Mouse (Mus musculus): ENCODE data around the gene Crlf2. TPM values are rescaled to one million over a fixed set of nuclear protein-coding genes. Genes with fewer than 3 reads are reported as not detected.

Gene Crlf2
- total and polyA plus RNA-seq, 3 experiments = 4.7 to 8.4 (median 7.3) TPM

DNA sequence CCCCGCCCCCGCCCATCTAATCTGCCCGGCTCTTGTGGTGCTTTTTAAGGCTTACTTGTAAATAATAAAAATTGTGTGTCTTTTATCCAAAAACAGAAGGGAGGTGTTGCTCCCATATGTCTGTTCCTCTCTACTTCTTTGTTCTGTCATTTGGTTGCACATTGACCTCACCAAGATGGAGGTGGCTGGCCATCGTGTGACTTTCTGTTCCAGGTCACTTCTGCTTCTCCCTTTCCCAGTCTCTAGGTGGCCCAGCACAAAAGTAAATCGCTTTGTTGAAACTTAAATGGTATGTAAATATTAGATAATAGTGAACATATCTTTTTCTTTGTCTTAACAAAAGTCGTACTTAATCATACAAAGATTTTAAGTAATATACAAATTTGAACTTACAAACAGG lies 398 bp upstream of the Crlf2 start:
- intact Hi-C loops (cut with DNase I) = loop anchor here (5.0 to 10.0 kb wide), 3 partner anchors 363 to 886 kb away; partner anchors contain the start of genes Chfr, Fbrsl1 and Gm15446
- no peak for DNase-seq
- WGBS = 19% methylated on average over 6 of the region's 6 CpGs
- Histone ChIP-seq H3K36me3 (ENCODE audit: control insufficient read depth, insufficient read depth, low read length) (no peaks in the 10 kb centered on the region), H3K4me1 (ENCODE audit: control insufficient read depth, insufficient read depth, low read length) (no peaks in the 10 kb centered on the region), H3K79me2 (replicated peaks; ENCODE audit: control insufficient read depth, insufficient read depth, low read length) (no peaks in the 10 kb centered on the region), H3K9ac (ENCODE audit: low read depth, low read length) (no peak overlapping the region), H3K27ac (no peak overlapping the region), H3K27me3 (ENCODE audit: control insufficient read depth, insufficient read depth, low read length) (no peaks in the 10 kb centered on the region), H3K4me3 (peak overlapping the region; percentile 75; the same call in 1 of the 2 replicates)
- TF ChIP-seq POLR2A (IDR thresholded peaks at IDR 0.05; ENCODE audit: insufficient read depth, low read depth, low read length) (no peak), CTCF (IDR thresholded peaks at IDR 0.05) (no peak), EP300 (IDR thresholded peaks at IDR 0.05; ENCODE audit: insufficient read depth, low read depth, low read length) (no peak)

DNA sequence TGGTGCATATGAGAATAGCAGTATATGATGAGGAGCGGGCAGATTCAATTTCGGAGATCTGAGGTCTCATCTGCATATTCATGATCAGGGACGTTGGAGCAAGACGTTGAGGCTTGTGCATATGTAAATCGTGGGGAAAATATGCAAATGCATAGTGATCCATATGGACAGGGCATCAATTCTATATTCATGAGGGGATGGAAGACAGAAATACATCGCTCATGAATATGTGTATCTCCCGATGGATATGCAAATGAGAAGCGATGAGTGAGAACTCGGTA lies 730 bp downstream of the Crlf2 start:
- no peak for TF ChIP-seq EP300 (IDR thresholded peaks at IDR 0.05; ENCODE audit: insufficient read depth, low read depth, low read length)
- no peak for TF ChIP-seq POLR2A (IDR thresholded peaks at IDR 0.05; ENCODE audit: insufficient read depth, low read depth, low read length)
- no peak for TF ChIP-seq CTCF (IDR thresholded peaks at IDR 0.05)
- H3K4me3 ChIP-seq = peak overlapping the region; percentile 75
- intact Hi-C loops (cut with DNase I) = loop anchor here (5.0 to 10.0 kb wide), 3 partner anchors 364 to 887 kb away; partner anchors contain the start of genes Chfr, Fbrsl1 and Gm15446
- H3K9ac ChIP-seq (ENCODE audit: low read depth, low read length) = no peak overlapping the region
- H3K36me3 ChIP-seq (ENCODE audit: control insufficient read depth, insufficient read depth, low read length) = no peaks in the 10 kb centered on the region
- H3K79me2 ChIP-seq (replicated peaks; ENCODE audit: control insufficient read depth, insufficient read depth, low read length) = no peaks in the 10 kb centered on the region
- no peaks in the 10 kb centered on the region for H3K4me1 ChIP-seq (ENCODE audit: control insufficient read depth, insufficient read depth, low read length)
- no peaks in the 10 kb centered on the region for H3K27me3 ChIP-seq (ENCODE audit: control insufficient read depth, insufficient read depth, low read length)
- under 1% methylated on average over 9 of the region's 9 CpGs for WGBS
- DNase-seq = no peak
- H3K27ac ChIP-seq = peak overlapping the region; percentile 92

DNA sequence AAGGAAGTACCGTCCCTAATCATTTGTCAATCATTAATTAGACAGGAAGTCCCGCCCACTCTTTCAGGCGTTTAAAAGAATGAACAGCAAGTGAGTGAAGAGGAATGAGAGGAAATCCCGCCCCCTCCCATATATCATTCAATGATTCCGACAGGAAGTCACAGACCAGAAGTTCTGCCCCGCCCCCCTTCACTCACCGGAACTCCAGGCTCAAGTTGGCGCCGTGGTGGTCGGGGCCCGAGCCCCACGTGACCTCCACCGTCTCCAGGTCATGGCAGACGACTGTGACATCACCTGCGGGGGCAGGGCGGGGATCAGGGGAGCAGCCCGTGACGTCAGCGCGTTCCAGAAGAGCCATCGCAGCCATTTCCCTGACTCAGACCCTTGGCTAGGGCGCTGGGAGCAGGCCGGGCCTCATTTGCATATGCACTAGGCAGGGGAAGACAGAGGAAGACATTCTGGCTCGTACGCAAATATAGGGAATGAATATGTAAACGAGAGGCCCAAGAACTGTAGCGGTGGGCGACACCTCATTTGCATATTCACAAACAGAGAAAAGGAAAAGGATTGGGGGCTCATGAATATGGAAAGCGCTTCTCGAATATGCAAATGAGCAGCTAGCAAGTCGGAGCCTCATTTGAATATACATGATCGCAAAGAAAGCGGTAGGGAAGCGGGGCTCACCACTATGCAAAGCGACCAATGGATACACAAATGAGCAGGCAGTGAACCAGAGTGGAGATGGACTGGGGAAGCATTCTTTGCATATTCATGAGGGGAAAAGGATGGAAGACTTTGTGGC lies 1.3 kb downstream of the Crlf2 start:
- under 1% methylated on average over 35 of the region's 35 CpGs for WGBS
- H3K36me3 ChIP-seq (ENCODE audit: control insufficient read depth, insufficient read depth, low read length) = no peaks in the 10 kb centered on the region
- DNase-seq = peak; percentile 90 to 94
- peak overlapping the region; percentile 0; the same call in 1 of the 2 replicates for H3K9ac ChIP-seq (ENCODE audit: low read depth, low read length)
- intact Hi-C loops (cut with DNase I) = loop anchor here (5.0 to 10.0 kb wide), 3 partner anchors 365 to 887 kb away; partner anchors contain the start of genes Chfr, Fbrsl1 and Gm15446
- no peaks in the 10 kb centered on the region for H3K4me1 ChIP-seq (ENCODE audit: control insufficient read depth, insufficient read depth, low read length)
- TF ChIP-seq EP300 (IDR thresholded peaks at IDR 0.05; ENCODE audit: insufficient read depth, low read depth, low read length) = peak; percentile 58
- TF ChIP-seq POLR2A (IDR thresholded peaks at IDR 0.05; ENCODE audit: insufficient read depth, low read depth, low read length) = no peak
- TF ChIP-seq CTCF (IDR thresholded peaks at IDR 0.05) = no peak
- peak overlapping the region; percentile 75 for H3K4me3 ChIP-seq
- no peaks in the 10 kb centered on the region for H3K27me3 ChIP-seq (ENCODE audit: control insufficient read depth, insufficient read depth, low read length)
- peak overlapping the region; percentile 92 for H3K27ac ChIP-seq
- H3K79me2 ChIP-seq (replicated peaks; ENCODE audit: control insufficient read depth, insufficient read depth, low read length) = no peaks in the 10 kb centered on the region

- H3K4me3 ChIP-seq = peak overlapping the region; percentile 75
- no peaks in the 10 kb centered on the region for H3K4me1 ChIP-seq (ENCODE audit: control insufficient read depth, insufficient read depth, low read length)
- H3K9ac ChIP-seq (ENCODE audit: low read depth, low read length) = no peak overlapping the region
- H3K27ac ChIP-seq = peak overlapping the region; percentile 53
- H3K79me2 ChIP-seq (replicated peaks; ENCODE audit: control insufficient read depth, insufficient read depth, low read length) = no peaks in the 10 kb centered on the region
- no peaks in the 10 kb centered on the region for H3K36me3 ChIP-seq (ENCODE audit: control insufficient read depth, insufficient read depth, low read length)
- H3K27me3 ChIP-seq (ENCODE audit: control insufficient read depth, insufficient read depth, low read length) = no peaks in the 10 kb centered on the region
- peak; percentile 86 to 90 for DNase-seq
- TF ChIP-seq CTCF (IDR thresholded peaks at IDR 0.05) (no peak), POLR2A (IDR thresholded peaks at IDR 0.05; ENCODE audit: insufficient read depth, low read depth, low read length) (0 out of 2 replicates have a peak, but pooled peaks have one; percentile 17)
- 4% methylated on average over 40 of the region's 40 CpGs for WGBS
- intact Hi-C loops (cut with DNase I) = loop anchor here (5.0 to 10.0 kb wide), 3 partner anchors 366 to 888 kb away; partner anchors contain the start of genes Chfr, Fbrsl1 and Gm15446
Observed at GRCm38 (mm10) chr5:109556591-109557320, 2.0 kb downstream of the Crlf2 start.

GRCm38 (mm10) chr5:109555676-109556571 lies 2.9 kb downstream of the Crlf2 start:
- intact Hi-C loops (cut with DNase I) = loop anchor here (5.0 to 10.0 kb wide), 3 partner anchors 366 to 889 kb away; partner anchors contain the start of genes Chfr, Fbrsl1 and Gm15446

More at GRCm38 (mm10) chr5:109555676-109556571, 2.9 kb downstream of the Crlf2 start:
- H3K27me3 ChIP-seq (ENCODE audit: control insufficient read depth, insufficient read depth, low read length) = no peaks in the 10 kb centered on the region
- no peaks in the 10 kb centered on the region for H3K79me2 ChIP-seq (replicated peaks; ENCODE audit: control insufficient read depth, insufficient read depth, low read length)
- no peaks in the 10 kb centered on the region for H3K4me1 ChIP-seq (ENCODE audit: control insufficient read depth, insufficient read depth, low read length)
- peak overlapping the region; percentile 53; the same call in 1 of the 2 replicates for H3K27ac ChIP-seq
- TF ChIP-seq POLR2A (IDR thresholded peaks at IDR 0.05; ENCODE audit: insufficient read depth, low read depth, low read length) = no peak
- TF ChIP-seq CTCF (IDR thresholded peaks at IDR 0.05) = no peak
- TF ChIP-seq EP300 (IDR thresholded peaks at IDR 0.05; ENCODE audit: insufficient read depth, low read depth, low read length) = no peak
- no peaks in the 10 kb centered on the region for H3K36me3 ChIP-seq (ENCODE audit: control insufficient read depth, insufficient read depth, low read length)
- WGBS = 70% methylated on average over 54 of the region's 54 CpGs
- no peak overlapping the region; the same call in 1 of the 2 replicates for H3K4me3 ChIP-seq
- no peak overlapping the region for H3K9ac ChIP-seq (ENCODE audit: low read depth, low read length)
- DNase-seq = peak; percentile 21 to 36
